Mouse (Mus musculus) left cerebral cortex, postnatal 10 days (tissue): ENCODE measurements around the gene Tnfsf12. TPM values are rescaled to one million over a fixed set of nuclear protein-coding genes. Genes with fewer than 3 reads are reported as not detected.
A peak's percentile ranks its signal among the peaks of the same experiment; 100 is the strongest.
"Not testable (repeated sequence)": the region's sequence is repeated elsewhere in the genome, so short reads cannot be mapped to it uniquely, and the experiment has no call there.

ENCODE experiments used
- DNase-seq, 2 experiments: peaks; one replicate each; pipeline ENCODE4 v3.0.0; 2021 to 2022; ENCODE audit warnings: low spot score in 2 of 2, mixed read lengths in 1 of 2; ENCODE audit errors: extremely low spot score in 1 of 2
- intact Hi-C: fragments of 180-260 bp; cut with DNase I; formaldehyde crosslinking; loops from one replicate; pipeline ENCODE4 v1.15.1; 2025
- total RNA-seq, 2 experiments: library from RNA; stranded (reverse); gene quantifications; 2 replicates each; pipeline ENCODE4 v1.2.3; 2021

Gene Tnfsf12
- total RNA-seq, 2 experiments from 2014 or later, result 7.4 TPM

GRCm38 (mm10) chr11:69707873-69708381 lies 12.3 kb upstream of the Tnfsf12 start:
- no peak for DNase-seq
- intact Hi-C loops, result no loop called here

GRCm38 (mm10) chr11:69707480-69707847 lies 11.8 kb upstream of the Tnfsf12 start:
- intact Hi-C loops, result no loop called here

DNA sequence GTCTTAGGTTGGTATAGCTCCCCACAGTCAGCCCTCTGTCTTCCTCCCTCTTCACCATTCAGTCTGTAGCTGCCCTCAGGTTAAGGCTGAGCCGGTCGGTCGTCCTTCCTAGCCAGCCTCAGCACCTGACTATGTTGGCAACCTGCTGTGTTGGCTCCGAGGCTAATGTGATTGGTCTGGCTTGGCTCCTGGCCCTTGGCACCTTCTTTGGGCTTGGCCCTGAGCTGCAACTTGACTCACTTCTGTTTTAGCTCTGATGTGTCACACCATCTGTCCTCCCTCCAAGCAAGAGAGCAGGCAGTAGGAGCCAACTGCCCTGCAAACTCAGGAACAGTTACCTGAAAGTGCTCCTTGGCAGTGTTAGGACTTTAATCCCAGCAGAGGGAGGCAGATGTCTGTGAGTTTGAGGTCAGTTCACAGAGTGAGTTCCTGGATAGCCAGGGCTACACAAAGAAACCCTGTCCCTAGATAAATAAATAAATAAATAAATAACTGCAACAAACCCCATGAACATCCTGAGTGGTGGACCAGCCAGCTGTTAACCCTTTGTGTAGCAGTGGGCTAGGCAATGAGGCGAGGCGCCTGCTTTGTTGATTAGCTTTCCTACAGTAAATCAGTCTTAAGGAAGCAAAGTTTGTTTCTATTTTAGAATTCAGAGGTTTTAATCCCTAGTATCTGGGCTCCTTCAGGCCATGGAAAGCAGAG lies 11.3 kb upstream of the Tnfsf12 start:
- intact Hi-C loops, result no loop called here
- DNase-seq, result peak in 1 of 2 experiments; percentile 68

More at GRCm38 (mm10) chr11:69707480-69707847, 11.8 kb upstream of the Tnfsf12 start:
- no peak for DNase-seq

- intact Hi-C loops, result no loop called here
- DNase-seq, result no peak
Observed at GRCm38 (mm10) chr11:69704613-69705010, 9.0 kb upstream of the Tnfsf12 start.

GRCm38 (mm10) chr11:69703814-69704612 lies 8.4 kb upstream of the Tnfsf12 start:
- no peak for DNase-seq
- intact Hi-C loops, result no loop called here

GRCm38 (mm10) chr11:69703381-69703780 lies 7.7 kb upstream of the Tnfsf12 start:
- DNase-seq, intact Hi-C loops: not testable (repeated sequence)

- intact Hi-C loops, DNase-seq: not testable (repeated sequence)
Observed at GRCm38 (mm10) chr11:69702886-69703285, 7.2 kb upstream of the Tnfsf12 start.

DNA sequence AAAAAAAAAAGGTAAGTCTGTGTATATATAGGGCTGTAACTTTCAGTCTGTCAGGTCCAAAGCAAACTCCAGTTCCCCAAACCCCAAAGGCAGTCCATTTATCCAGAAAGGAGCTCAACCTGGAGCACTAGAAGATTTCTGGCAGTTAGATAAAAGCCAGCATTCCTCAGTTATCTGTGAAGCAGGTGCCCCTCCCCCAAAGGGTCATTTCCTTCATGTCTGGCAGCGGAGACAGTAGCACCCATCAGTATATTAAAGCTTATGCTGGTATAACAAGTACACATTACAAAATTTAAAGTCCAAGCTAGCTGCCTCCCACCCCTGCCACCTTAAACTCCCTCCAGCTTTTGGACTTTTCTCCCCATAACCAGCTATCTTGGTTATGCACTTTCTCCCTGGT lies 3.9 kb upstream of the Tnfsf12 start:
- intact Hi-C loops, result no loop called here
- DNase-seq, result no peak

- intact Hi-C loops, result no loop called here
- no peak for DNase-seq
Observed at GRCm38 (mm10) chr11:69698574-69698973, 2.9 kb upstream of the Tnfsf12 start.

DNA sequence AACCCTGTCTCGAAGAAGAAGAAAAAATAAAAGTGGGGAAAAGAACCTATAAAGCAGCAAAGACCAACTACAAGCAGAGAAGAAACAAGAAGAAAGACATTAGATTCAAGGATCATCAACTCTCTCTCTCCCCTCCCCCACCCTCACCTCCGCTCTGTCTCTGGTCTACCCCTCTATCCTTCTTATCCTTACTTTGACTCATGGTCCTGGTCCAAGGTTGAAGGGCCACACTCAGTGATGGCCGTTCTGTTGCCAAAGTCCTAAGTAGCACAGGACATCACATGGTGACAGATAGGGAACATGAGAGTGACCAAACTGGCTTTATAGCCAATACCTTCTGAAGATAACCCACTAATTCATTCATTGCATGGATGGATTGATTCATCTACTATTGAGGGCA lies 1.7 kb upstream of the Tnfsf12 start:
- DNase-seq, result no peak
- intact Hi-C loops, result no loop called here

GRCm38 (mm10) chr11:69695046-69695360 lies 646 bp downstream of the Tnfsf12 start:
- intact Hi-C loops, result no loop called here
- DNase-seq, result no peak

- intact Hi-C loops, result no loop called here
Observed at GRCm38 (mm10) chr11:69693421-69693965, 2.2 kb downstream of the Tnfsf12 start.

DNA sequence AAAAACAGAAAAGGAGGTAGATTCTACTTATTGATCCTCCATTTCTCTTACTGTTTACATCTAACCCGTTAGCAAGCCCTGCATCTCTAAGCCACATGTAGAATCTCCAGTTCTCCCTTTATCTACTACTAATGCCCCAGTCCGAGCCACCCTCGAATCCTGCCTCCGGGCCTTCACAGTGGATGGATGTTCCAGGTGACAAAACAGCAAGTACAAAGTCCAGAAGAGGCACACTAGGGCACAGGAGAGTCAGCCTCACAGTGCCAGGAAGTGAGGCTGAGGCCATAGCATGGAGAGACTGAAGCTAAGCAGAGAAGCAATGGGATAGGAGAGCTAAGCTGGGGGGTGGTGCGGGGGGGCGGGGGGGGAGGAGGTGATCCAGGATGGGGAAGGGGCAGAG lies 2.8 kb downstream of the Tnfsf12 start:
- DNase-seq, result no peak
- intact Hi-C loops, result no loop called here

More at GRCm38 (mm10) chr11:69693421-69693965, 2.2 kb downstream of the Tnfsf12 start:
- DNase-seq, result no peak

GRCm38 (mm10) chr11:69692196-69692811 lies 3.3 kb downstream of the Tnfsf12 start:
- intact Hi-C loops, result no loop called here
- no peak for DNase-seq

- DNase-seq, result no peak
Observed at GRCm38 (mm10) chr11:69689891-69690290, 5.8 kb downstream of the Tnfsf12 start.

DNA sequence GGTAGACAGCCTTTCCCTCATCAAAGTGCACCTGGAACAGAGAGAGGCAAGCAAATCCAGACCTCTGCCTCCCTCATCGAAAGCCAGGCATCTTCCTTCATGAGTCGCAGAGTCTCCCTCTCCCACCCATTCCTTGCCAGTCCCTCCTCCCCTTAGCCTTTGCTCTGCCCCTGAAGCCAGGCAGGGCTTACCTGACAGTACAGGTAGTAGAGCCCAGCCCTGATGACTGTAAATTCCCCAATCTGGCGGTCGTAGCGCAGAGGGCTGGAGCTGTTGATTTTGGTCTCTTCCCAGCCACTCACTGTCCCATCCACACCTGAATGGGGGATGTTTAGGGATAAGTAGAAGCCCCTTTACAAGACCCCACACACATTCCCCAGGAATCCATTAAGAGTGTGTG lies 8.6 kb downstream of the Tnfsf12 start:
- DNase-seq, result no peak
- intact Hi-C loops, result no loop called here

More at GRCm38 (mm10) chr11:69689891-69690290, 5.8 kb downstream of the Tnfsf12 start:
- intact Hi-C loops, result no loop called here

- peak in 1 of 2 experiments; percentile 88 for DNase-seq
Observed at GRCm38 (mm10) chr11:69686377-69686776, 9.3 kb downstream of the Tnfsf12 start.

DNA sequence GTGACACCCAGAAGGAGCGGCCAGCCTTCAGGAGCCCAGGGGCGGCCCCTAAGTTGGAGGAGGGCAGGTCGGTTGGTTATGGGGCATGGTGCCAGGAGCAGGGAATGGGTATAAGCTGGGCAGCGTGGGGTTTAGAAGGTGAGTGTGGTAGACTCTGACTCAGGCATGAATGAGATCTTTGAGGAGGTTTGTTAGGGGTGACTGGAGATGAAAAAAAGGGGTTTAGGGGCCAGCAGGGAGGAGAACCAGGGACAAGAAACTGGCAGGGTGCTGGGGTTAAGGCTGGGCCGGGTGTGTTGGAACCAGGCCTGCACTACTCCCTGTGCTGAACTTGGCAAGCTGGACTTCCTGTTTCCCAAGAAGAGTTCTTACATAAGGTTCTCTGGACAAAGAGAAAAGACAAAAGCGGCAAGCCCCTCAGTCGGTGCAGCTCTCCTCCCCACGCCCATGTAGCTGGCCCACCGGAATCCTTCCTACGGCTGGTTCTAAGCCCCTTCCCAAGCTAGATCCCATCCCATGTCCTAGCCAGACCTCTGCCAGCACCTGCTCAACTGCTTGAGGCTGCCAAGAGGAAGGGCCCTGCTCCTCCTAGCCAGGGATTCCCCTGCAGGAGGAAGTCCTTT lies 10.0 kb downstream of the Tnfsf12 start, which contains the start of gene Tnfsf13:
Gene Tnfsf13 (minus strand): TSS at position 259 of the 623 bp plus-strand sequence.
- peak in 1 of 2 experiments; percentile 84 for DNase-seq
- intact Hi-C loops, result no loop called here

More at GRCm38 (mm10) chr11:69686377-69686776, 9.3 kb downstream of the Tnfsf12 start:
- intact Hi-C loops, result no loop called here

DNA sequence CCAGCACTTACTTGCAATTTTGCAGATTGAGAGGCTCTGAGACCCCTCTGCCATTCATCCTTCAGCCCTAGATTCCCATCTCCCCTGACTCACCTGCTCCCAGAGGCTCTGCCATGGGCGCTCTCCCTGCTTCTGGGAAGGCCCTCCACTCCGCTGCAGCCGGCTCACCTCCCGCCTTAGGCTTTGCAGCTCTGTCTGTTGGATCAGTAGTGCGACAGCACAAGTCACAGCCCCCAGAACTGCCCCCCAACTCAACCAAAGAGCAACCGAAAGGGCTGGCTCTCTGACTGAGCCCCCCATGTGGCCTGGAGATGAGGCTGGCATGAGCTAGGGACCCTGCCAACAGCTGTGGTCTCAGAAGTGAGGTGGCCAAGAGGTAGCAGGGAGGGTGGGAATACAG lies 10.7 kb downstream of the Tnfsf12 start:
- intact Hi-C loops, result loop anchor here (5.0 kb wide), 1 partner anchor 32 kb away; no protein-coding TSS in a partner anchor
- DNase-seq, result no peak
